Mouse (Mus musculus) midbrain, embryonic 11.5 days (tissue): Measurements from ENCODE around the gene Edem1. TPM values are rescaled to one million over a fixed set of nuclear protein-coding genes. Genes with fewer than 3 reads are reported as not detected.

Source experiments
- ATAC-seq: fragments of 200-750 bp; cut with Nextera tagmentation; 2 replicates; pipeline ENCODE4 v1.8.0; 2017; ENCODE audit warnings: moderate TSS enrichment, moderate library complexity; ENCODE audit not compliant: low FRiP score
- DNase-seq: peaks from one replicate; pipeline ENCODE4 v3.0.0; 2015; ENCODE audit warnings: low spot score; ENCODE audit errors: missing footprints
- H3K27ac ChIP-seq: fragments of 300-500 bp; sonication (generic); 2 replicates; pipeline ENCODE4 v1.5.1; 2014; ENCODE audit warnings: low read depth, low read length
- H3K27me3 ChIP-seq: fragments of 300-500 bp; sonication (generic); 2 replicates; pipeline ENCODE4 v1.6.1; 2014; ENCODE audit warnings: mild to moderate bottlenecking, low read length, moderate library complexity, mixed read lengths; ENCODE audit not compliant: control insufficient read depth, insufficient read depth
- H3K36me3 ChIP-seq: fragments of 300-500 bp; sonication (generic); 2 replicates; pipeline ENCODE4 v1.6.1; 2014; ENCODE audit warnings: mild to moderate bottlenecking, low read length, moderate library complexity, mixed read lengths; ENCODE audit not compliant: control insufficient read depth, insufficient read depth
- H3K4me1 ChIP-seq: fragments of 300-500 bp; sonication (generic); 2 replicates; pipeline ENCODE4 v1.6.1; 2014; ENCODE audit warnings: low read length; ENCODE audit not compliant: control insufficient read depth, insufficient read depth
- H3K4me2 ChIP-seq: fragments of 300-500 bp; sonication (generic); 2 replicates; pipeline ENCODE4 v1.6.1; 2014; ENCODE audit warnings: mild to moderate bottlenecking, moderate library complexity
- H3K4me3 ChIP-seq: fragments of 300-500 bp; sonication (generic); 2 replicates; pipeline ENCODE4 v1.5.1; 2014; ENCODE audit warnings: low read depth, low read length
- H3K9ac ChIP-seq: fragments of 300-500 bp; sonication (generic); 2 replicates; pipeline ENCODE4 v1.6.1; 2014; ENCODE audit warnings: low read length
- H3K9me3 ChIP-seq: fragments of 300-500 bp; sonication (generic); 2 replicates; pipeline ENCODE4 v1.6.1; 2016; ENCODE audit warnings: low read length; ENCODE audit not compliant: control insufficient read depth
- WGBS: fragments of 180-500 bp; shearing (Covaris S2); extraction: QIAGEN DNeasy Blood & Tissue Kit; methylation state at CpG from one replicate; pipeline ENCODE4 v1.1.7; 2014; 5-methylcytosine and 5-hydroxymethylcytosine counted together
- polyA plus RNA-seq: library from polyadenylated mRNA; unstranded; fragments of >200 nt; fragmentation: Nextera tagmentation; extraction: Ambion mirVana; gene quantifications from 2 replicates; pipeline ENCODE4 v1.2.1, GENCODE M21; 2014

The Edem1 gene
- polyA plus RNA-seq, 1 experiment from 2014 or later = 20.5 TPM

DNA sequence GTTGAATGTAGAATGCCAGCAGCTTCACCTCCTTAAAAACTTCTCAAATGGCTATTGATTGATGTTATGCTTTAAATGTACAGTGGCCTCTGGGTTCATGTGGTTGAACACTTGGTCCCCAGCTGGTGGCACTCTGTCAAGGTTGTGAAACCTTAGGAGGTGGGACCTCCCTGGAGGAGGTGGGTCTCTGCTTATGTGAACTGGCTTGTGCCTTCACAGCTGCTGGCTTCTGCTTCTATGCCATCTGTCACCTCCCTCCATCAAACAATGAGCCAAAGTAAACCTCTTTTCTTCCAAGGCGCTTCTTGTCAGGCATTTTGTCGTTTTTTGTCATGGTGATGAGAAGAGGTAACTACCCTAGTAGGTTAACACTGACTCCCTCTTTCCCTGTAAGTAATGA, 31.7 kb upstream of the Edem1 start:
- no peaks in the 10 kb centered on the region for H3K27me3 ChIP-seq
- no peaks in the 10 kb centered on the region for H3K36me3 ChIP-seq
- no peak overlapping the region for H3K4me3 ChIP-seq
- WGBS = 41% methylated on average over 2 of the region's 2 CpGs
- no peaks in the 10 kb centered on the region for H3K9me3 ChIP-seq
- no peaks in the 10 kb centered on the region; the same call in 1 of the 2 replicates for H3K4me1 ChIP-seq
- no peak overlapping the region for H3K9ac ChIP-seq
- 0 out of 2 replicates have a peak, but pooled peaks have one; percentile 57 for ATAC-seq
- H3K27ac ChIP-seq = no peak overlapping the region
- H3K4me2 ChIP-seq = no peak overlapping the region
- DNase-seq = no peak

DNA sequence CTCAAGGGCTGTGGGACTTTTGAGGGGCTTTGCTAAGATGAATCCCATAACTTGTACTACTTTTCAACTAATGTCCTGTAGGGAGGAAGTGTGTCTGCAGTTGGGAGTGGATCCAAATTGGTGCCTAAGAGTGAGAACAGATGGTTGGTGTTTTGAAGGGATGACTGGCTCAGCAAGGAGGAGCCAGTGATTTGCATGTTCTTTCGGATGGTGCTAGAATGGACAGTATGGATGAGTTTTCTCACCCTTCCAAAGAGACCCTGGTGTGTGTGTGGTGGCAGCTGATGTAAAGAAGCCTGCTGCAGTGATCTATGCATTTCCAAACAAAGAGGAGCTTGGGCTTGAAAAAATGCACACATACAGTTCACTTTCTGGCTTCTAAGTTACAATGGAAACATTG, 23.2 kb upstream of the Edem1 start:
- Histone ChIP-seq H3K9ac (no peak overlapping the region), H3K9me3 (no peaks in the 10 kb centered on the region), H3K36me3 (no peaks in the 10 kb centered on the region), H3K4me2 (no peak overlapping the region), H3K27me3 (no peaks in the 10 kb centered on the region), H3K4me1 (no peaks in the 10 kb centered on the region), H3K4me3 (no peak overlapping the region), H3K27ac (no peak overlapping the region)
- DNase-seq (no peak), ATAC-seq (no peak)
- WGBS = 62% methylated on average over 1 of the region's 1 CpGs

DNA sequence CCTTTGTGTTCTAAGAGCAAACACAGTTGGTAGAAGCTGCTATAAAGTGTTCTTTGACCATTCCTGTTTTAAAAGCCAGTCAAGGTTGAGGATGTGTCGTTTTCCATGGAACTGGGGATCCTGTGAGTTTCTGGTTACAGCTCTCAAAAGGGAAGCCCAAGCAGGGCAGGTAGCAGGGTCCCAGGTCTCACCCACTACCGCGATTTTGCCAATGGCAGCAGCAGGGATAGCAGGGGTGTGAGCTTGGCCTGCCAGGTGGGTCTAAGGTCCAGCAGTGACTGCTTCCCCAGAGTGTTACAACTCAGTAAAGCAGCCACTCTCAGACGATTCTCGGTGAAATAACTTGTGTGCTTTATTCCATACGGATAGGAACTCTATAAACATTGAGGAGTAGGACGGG, 22.6 kb upstream of the Edem1 start:
- ATAC-seq = no peak
- Histone ChIP-seq H3K4me2 (no peak overlapping the region), H3K4me1 (no peaks in the 10 kb centered on the region), H3K27me3 (no peaks in the 10 kb centered on the region), H3K4me3 (no peak overlapping the region), H3K9ac (no peak overlapping the region), H3K27ac (no peak overlapping the region), H3K36me3 (no peaks in the 10 kb centered on the region), H3K9me3 (no peaks in the 10 kb centered on the region)
- DNase-seq = no peak
- 92% methylated on average over 7 of the region's 7 CpGs for WGBS

DNA sequence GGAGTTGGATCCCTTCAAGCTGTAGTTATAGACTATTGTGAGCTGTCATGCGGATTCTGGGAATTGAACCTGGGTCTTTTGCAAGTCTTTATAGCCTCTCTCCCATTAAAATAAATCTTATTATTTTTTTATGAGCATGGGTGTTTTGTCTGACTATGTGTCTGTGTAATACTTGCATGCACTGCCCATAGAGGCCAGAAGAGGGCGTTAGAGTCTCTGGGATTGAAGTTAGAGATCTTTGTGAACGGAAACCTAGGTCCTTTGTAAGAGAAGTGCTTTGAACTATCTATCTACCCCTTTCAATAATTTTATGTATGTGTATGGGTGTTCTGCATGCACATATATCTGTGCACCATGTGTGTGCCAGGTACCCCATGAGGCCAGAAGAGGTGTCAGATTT, 21.0 kb upstream of the Edem1 start:
- DNase-seq = no peak
- no peaks in the 10 kb centered on the region for H3K4me1 ChIP-seq
- 72% methylated on average over 3 of the region's 3 CpGs for WGBS
- no peaks in the 10 kb centered on the region for H3K9me3 ChIP-seq
- H3K27ac ChIP-seq = no peak overlapping the region
- H3K9ac ChIP-seq = no peak overlapping the region
- no peak for ATAC-seq
- H3K4me3 ChIP-seq = no peak overlapping the region
- no peak overlapping the region for H3K4me2 ChIP-seq
- no peaks in the 10 kb centered on the region for H3K27me3 ChIP-seq
- H3K36me3 ChIP-seq = no peaks in the 10 kb centered on the region

DNA sequence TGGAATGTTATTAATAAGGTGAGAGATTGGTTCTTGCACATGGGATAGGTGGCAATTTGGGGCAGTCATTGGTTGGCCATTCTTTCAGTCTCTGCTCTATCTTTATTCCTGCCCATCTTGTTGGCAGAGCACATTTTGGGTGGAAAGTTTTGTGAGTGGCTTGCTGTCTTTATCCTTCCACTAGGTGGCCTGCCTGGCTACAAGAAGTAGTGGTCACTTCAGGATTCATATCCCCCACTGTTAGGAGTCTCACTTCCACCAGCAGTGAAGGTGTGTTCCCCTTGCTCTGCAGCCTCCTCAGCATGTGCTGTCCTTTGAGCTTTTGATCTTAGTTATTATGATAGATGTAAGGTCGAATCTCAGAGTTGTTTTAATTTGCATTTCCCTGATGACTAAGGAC, 19.7 kb upstream of the Edem1 start:
- ATAC-seq (no peak), DNase-seq (no peak)
- Histone ChIP-seq H3K4me3 (no peak overlapping the region), H3K4me2 (no peak overlapping the region), H3K27ac (no peak overlapping the region), H3K9ac (no peak overlapping the region), H3K4me1 (no peaks in the 10 kb centered on the region), H3K36me3 (no peaks in the 10 kb centered on the region), H3K27me3 (no peaks in the 10 kb centered on the region), H3K9me3 (no peaks in the 10 kb centered on the region)
- 86% methylated on average over 1 of the region's 1 CpGs for WGBS

DNA sequence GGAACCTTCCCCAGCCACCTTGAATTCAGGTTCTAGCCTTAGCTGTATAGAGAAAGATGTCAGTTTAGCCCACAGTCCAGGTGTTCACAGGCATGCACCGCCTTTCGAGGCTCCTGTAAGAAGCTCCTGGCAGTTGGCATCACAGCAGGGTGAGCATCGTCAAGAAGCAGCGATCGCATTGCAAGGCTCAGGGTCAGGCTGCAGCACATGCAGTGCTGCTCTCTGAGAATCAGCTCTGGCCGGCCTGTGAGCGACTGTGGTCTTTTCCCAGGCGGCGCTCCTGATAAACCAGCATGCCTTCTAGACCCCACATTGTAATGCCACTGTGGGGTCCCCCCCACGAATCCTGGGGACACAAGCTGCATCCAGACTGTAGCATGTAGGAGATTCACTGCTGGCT, 18.2 kb upstream of the Edem1 start:
- H3K27ac ChIP-seq = no peak overlapping the region
- H3K9ac ChIP-seq = no peak overlapping the region
- no peak overlapping the region for H3K4me2 ChIP-seq
- H3K36me3 ChIP-seq = no peaks in the 10 kb centered on the region
- ATAC-seq (no peak), DNase-seq (no peak)
- no peaks in the 10 kb centered on the region for H3K9me3 ChIP-seq
- no peaks in the 10 kb centered on the region for H3K4me1 ChIP-seq
- WGBS = 68% methylated on average over 10 of the region's 10 CpGs
- H3K4me3 ChIP-seq = no peak overlapping the region
- no peaks in the 10 kb centered on the region for H3K27me3 ChIP-seq

DNA sequence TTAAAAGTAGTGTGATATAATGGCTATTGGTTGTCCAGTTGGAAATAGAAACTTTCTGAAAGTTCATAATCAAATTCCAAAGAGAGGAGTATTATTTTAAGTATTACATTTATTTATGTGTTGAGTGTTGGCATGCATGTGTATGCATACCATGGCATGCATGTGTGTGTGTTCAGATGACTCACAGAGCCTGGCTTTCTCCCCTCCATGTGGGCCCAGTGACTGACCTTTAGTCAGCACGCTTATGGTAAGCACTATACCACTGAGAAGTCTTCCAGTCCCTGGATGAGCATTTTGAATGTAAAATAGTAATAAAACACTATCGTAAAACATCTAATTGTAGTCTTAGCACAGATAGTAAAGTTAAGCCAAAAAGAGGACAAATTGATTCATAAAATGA, 16.3 kb upstream of the Edem1 start:
- Histone ChIP-seq H3K4me3 (no peak overlapping the region), H3K27me3 (no peaks in the 10 kb centered on the region), H3K9me3 (no peaks in the 10 kb centered on the region), H3K9ac (no peak overlapping the region), H3K4me2 (no peak overlapping the region), H3K4me1 (no peaks in the 10 kb centered on the region), H3K36me3 (no peaks in the 10 kb centered on the region), H3K27ac (no peak overlapping the region)
- no peak for ATAC-seq
- 95% methylated on average over 2 of the region's 2 CpGs for WGBS
- DNase-seq = no peak

DNA sequence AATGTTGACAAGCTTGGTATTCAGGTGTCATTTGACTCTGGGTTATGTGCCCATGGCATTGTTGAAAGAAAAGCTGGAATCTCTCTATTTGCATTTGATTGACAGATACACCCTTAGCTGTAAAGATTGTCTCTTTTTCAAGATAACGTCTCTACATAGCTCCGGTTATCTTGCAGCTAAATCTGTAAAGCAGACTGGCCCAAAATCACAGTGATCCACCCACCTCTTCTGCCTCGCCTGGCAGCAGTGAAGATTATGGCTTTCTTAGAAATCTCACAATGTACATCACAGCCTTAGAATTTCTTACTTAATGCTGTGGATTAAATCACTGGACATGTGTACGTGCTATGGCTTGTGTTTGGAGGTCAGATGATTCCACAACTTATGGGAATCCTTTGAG, 10.9 kb upstream of the Edem1 start:
- Histone ChIP-seq H3K9me3 (no peaks in the 10 kb centered on the region), H3K36me3 (no peaks in the 10 kb centered on the region), H3K9ac (no peak overlapping the region), H3K27ac (no peak overlapping the region), H3K27me3 (no peaks in the 10 kb centered on the region), H3K4me1 (no peaks in the 10 kb centered on the region), H3K4me3 (no peak overlapping the region), H3K4me2 (no peak overlapping the region)
- 72% methylated on average over 4 of the region's 4 CpGs for WGBS
- DNase-seq (no peak), ATAC-seq (no peak)

DNA sequence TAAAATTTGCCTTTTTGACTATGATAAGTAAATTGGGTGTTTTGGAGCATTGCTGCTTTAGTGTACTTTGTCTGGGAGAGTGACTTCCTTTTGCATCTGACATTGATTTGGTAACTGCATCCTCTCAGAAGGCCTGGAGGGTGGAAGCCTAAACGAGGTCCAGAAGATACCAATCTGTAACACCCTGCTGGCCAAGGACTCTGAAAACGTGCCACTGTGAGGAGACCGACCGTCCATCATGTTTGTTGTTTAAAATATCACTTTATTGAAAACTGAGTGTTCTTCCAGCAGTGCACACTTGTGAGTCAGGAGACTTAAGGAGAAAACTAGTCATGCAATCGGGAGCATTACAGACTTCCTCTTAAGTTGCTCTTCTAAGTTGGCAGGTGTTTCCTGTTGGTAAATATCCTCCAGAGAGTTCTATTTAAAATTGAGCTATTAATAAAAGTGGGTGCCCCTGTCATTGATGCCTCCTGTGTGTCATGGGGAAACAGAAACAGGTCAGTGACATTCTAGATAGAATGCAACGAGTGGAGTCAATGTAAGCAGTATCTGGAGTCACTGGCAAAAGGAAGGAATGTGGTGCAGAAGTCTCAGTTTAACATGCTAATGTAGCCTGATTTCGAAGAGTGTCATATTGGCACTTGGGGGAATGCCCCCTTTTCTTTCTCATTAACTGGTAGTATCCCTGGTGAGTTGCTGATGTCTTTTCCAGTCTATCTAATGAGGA, 3.5 kb upstream of the Edem1 start:
- WGBS = 84% methylated on average over 7 of the region's 7 CpGs
- no peak overlapping the region for H3K4me3 ChIP-seq
- H3K9me3 ChIP-seq = no peaks in the 10 kb centered on the region
- peaks cover 2% of the 10 kb centered on the region; the same call in 1 of the 2 replicates for H3K36me3 ChIP-seq
- ATAC-seq (no peak), DNase-seq (no peak)
- H3K4me2 ChIP-seq = no peak overlapping the region
- peaks cover 11% of the 10 kb centered on the region for H3K4me1 ChIP-seq
- no peak overlapping the region for H3K9ac ChIP-seq
- no peaks in the 10 kb centered on the region for H3K27me3 ChIP-seq
- H3K27ac ChIP-seq = no peak overlapping the region
